Mouse (Mus musculus): ENCODE results near the gene 2310057J18Rik.

The 2310057J18Rik gene

GRCm38 (mm10) chr10:28986203-28986602, at the start of gene 2310057J18Rik:
2310057J18Rik (minus strand) TSS chr10:28986303.
- WGBS = 52% methylated on average over 3 of the region's 3 CpGs

GRCm38 (mm10) chr10:29029960-29030359, 43.9 kb upstream of the 2310057J18Rik start:
- 86% methylated on average over 11 of the region's 20 CpGs for WGBS

- 63% methylated on average over 7 of the region's 7 CpGs for WGBS
These were observed 33.6 kb upstream of the 2310057J18Rik start for GRCm38 (mm10) chr10:29019496-29020270.

GRCm38 (mm10) chr10:28988990-28989389, 2.9 kb upstream of the 2310057J18Rik start:
- WGBS = 81% methylated on average over 2 of the region's 2 CpGs

DNA sequence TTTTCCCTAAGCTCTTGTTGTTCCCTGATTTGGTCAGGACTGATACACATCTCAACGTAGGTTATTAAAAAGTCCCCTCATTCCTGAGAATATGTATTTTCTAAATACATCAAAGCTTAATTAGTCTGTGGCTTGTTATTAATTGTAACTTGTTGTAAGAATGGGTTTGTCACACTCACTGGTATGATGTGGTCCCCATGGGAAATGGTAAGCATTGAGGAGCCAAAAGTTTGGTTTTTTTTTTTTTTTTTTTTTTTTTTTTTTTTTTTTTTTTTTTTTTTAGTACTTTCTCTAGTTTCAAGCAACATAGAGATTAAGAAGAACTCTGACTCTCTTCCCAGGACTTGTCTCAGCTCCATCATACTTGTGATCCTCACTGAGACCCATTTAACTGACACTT, 17.9 kb downstream of the 2310057J18Rik start:
- WGBS = 89% methylated on average over 1 of the region's 1 CpGs

- WGBS = 44% methylated on average over 4 of the region's 4 CpGs
These were observed 31.0 kb downstream of the 2310057J18Rik start for GRCm38 (mm10) chr10:28955138-28955537.

- WGBS = 72% methylated on average over 4 of the region's 4 CpGs
These were observed 31.6 kb downstream of the 2310057J18Rik start for GRCm38 (mm10) chr10:28954515-28954914.
